Mouse (Mus musculus) hindlimb bud, embryonic 11.5 days (tissue): ENCODE data around the gene Dctd.

Experiments
- DNase-seq: peaks from one replicate; pipeline ENCODE4 v3.0.0-alpha.2; 2012; ENCODE audit warnings: low read depth, low spot score; ENCODE audit errors: extremely low spot score

Gene Dctd

DNA sequence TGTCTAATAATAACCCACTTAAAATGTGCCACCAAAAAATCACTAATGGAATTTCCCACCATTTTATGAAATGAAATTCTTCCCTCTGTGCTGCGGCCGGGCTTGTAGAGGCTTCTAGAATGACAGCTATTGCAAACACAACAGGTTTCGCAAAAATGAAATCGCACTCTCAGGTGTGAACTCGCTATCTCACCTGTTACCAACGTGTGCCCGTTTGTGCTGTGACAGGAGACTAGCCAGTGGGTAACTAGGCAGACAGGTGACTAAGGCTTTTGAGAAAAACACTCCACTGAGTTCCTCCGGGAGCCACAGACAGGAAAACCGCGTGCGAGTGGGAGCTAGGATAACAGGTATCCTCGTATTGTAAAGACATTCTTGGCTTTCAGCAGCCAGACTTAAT is at the start of gene Dctd:
TSS of gene Dctd (plus strand) at position 301 of the 400 bp plus-strand sequence.
- DNase-seq = no peak

DNA sequence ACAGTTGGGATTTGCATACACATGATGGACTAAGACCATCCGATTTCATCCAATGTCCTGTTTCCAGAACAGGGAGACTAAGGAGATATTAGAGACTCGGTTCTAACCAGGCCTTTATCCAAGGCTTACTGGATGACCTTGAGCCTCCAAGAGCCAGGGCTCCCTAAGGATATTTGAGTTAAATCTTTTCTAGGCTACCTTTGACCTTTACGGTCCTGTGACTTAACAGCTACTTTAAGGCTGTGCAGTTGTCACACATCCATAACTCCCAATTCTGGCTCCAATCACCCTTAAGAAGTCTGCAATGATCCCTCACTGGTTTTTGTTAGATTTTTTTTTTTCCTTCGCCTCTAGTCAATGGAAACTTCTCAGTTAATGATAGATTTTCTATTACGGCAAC is 45.3 kb upstream of the Dctd start:
- no peak for DNase-seq

DNA sequence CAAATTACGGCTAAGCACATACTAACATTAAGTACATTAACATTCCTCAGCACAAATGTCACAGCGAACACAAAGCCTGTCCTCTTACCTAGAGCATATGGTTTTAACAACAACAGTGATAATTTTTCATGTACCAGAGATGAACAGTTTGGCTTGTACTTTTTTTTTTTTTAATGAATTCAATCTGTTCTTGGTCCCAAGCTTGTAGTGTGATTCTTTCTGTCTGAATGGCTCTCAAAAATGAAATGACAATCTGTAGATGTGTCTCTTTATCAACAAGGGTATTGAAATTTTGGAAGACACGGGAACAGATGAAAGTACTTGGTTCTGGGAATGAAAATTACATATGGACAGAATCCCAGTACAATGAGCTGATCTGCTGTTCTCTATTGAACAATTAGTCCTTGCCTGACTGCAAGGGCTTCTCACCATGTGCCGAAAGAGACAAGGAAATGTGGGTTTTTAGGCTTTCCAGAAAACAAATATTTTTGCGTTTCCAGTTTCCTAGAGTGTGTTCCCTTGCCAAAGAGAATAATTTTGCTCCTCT is 35.3 kb upstream of the Dctd start:
- no peak for DNase-seq

DNA sequence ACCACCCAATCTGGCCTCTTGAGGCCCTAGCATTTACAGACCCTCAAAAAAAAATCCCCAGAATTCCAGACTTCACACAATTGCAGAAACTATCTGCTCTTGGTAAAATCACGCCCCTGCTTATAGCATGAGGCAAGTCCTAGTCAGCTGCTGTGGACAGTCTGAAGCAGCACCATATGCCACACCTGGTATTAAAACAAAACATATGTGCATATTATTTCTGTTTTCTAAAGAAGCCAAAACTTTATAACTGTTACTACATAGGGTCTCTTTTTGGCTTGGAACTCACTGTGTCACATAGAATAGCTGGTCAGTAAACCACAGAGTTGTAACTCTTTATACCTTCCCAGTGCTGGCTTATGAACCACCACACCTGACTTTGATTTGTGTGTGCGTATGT is 24.7 kb upstream of the Dctd start:
- DNase-seq = no peak

DNA sequence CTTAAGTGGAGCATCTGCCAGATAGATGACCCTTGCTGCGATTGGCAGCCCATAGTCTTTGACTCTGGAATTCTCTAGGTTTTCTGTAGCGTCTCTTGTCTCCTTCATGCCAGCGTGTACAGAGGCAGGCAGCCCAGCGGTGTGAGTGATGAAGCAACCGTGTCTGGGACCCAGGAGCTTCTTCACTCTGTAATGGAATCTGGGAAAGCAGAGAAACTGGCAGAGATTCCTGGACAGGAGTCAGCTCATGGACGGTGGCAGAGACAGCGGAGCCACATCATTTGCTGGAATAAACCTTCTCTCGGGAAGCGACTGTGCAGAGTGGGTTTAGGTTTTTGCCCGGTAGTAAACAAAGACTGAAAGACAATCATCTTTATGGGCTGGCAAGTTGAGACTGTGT is 16.5 kb upstream of the Dctd start:
- DNase-seq = no peak

DNA sequence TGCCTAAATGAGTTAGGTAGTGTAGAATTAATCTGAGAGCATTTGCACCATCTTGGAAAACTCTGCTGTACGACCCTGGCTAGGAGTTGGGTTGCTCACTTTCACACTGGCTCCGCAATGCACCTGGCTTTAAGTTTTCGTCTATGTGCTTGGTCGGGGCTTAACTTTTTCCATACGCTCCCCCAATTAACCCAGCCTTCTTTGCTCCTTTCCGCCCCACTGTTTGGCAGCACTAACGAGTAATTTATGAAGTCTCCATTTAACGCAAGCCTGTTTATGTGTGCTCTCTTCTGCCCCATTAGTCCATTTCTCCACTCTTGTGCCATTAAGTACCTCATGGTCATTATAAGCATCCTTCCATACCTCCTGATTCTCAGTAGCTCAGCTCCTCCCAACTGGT is 8.2 kb upstream of the Dctd start:
- no peak for DNase-seq

DNA sequence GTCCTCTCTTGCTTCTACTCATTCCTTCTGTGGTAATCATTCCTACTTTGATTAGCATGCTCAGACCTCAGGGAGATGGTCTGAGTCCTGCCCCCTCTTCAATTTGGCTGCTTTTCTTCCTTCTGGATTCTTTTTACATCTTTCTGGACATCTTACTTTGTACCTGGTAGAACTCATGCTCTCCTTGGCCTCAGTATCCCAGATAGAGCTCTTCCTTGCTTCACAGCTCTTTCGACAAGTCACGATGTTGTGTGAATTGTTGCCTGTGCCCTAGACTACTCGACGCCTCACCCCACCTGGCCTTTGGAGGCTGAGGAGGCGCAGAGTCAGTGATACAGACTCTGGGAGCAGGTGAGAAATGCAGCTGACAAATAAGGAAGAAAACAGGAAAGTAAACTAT is 3.5 kb upstream of the Dctd start:
- no peak for DNase-seq

DNA sequence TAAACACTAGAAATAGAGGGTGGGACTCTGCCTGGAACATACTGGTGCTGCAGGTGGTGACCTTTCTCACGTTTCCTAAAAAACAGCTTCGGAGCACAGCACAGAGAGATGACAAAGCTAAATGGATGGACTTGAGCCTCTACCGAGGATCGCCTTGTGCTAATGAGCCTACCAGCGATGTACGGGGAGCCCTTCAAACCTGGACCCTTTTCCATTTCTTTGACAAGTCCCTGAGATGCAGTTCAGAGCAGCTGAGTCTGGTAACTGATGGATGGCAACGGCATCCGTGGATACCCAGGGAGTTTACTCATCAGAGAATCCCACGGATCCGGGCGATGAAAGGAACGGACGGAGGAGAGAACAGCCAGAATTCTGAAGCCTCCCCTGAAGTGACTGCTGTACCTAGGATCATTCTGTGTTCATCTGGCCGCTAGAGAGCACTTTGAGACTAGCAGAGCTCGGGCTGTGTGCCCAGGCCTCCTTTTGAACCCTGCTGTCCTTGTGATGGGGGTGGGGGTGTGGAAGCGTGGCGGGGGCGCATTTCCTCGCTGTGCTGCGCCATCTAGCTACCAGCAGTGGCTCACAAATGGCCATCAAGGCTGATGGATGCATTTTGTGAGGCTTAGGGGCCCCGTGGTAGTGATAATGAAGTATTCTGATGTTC is 1.6 kb upstream of the Dctd start:
- DNase-seq = no peak

DNA sequence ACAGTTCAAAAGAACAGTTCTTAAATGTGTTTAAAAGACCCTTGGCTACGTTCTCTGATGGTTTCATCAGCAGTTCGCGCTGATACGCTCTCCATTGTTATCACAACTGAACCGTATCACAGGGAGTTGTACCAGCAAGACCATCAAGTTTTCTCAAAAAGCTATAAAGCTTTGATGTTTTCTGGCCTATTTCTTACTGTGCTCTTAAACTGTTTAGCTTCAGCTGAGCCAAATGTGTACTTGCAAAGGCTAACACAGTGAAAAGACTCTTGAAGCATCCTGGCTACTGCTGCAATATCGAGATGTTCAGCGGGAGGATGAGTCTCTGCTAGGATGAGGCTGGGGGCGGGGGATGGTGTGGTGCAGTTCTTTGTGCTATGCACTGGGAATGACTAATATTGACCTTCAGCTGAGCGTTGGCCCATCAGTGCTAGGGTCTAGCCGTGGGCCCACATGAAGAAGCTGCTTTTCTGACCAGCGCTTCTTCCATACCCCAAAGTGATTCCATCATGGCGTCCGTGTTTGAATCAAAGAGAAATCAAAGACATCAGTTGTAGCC is 732 bp upstream of the Dctd start:
- no peak for DNase-seq

DNA sequence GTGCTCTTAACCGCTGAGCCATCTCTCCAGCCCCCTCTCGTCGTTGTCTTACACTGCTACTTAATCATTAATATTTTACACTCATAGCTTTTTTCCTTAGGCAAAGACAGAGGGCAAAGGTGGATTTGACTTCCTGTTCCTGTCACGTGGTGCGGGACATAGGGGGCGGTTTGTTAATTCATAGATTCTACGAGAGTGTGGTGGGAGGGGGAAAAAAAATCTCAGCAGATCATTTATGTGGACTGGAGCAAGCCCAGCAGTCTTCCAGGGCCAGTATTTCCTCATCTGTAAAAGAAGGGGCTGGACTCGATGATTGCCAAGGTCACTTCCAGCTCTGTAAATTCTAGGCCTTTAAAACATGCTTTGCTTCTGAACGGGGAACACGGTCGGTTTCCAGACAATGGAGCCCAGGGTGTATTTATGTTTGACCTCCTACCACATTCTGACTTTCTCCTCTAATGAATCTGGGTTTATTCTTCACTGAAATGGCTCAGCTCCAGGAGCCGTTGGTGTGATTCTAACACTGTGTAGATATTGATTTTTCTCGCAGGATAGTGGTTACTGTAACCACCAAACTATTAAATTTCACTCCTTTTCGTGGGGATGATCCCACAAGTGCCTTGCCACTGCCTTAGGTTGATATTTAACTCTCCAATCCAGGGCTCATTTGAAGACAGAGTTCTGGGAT is 1.4 kb downstream of the Dctd start:
- DNase-seq = no peak

DNA sequence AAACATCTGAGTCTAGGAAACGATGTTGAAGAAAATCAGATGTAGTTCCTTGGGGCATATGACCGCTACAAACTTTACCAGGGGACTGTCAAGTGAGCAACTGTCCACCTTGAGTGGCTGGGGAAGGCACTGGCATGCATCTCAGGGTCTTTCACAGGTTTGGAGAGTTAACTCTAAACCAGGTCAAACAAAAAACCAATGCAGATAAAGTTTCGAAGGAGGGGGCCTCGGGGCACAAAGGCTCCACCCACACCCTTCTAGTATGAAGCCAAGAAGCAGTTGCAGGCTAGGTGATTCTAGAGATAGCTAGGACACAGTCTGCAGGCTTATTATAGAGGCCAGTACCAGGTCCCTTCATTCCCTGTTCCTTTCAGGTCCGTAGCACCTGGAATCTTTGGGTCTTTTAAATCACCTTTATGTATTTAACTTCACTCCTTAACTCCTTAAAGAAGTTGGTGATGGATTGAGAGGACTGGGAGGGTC is 10.5 kb downstream of the Dctd start:
- no peak for DNase-seq

DNA sequence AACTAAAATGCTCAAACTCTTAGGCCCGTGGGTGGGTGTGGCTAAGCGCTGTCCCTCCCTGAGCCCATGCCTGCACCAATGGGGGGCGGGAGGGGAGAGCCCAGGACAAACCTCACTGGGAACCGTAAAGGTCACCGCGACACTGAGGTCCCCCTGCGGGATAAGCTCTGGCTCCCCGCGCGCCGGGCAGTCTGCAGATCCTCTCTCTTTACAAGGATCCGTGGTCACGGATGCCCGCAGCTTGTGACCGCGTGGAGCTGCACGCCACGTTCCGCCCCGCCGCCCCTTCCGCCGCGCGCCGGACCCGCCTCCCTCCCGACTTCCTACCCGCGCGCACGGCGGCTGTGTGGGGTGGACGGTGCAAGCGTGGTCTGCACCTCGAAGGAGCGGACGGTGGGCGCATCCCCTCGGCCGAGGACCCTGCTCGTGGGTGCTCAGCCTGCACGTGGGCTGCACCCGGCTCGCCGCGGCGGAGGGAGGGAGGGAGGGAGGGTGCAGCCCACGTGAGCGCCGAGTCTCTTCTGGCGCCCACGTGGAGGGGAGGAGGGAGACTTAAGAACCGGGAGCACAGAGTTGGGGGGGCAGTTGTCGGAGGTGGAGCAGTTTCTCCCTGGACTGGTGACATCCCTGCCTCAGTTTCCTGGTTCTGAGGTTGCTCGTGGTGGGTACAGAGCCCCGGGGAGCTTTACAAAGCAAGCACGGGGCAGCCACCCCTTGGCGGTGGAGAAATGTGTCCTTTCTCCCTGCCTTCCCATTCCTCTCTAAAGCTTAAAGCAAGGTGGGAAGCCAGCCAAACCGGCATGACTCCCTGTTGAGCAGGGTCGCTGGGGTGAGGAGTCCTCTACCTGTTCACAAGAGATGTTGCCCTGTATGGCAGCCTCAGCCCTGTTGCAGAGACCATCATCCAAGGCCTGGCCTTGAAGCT is 11.2 kb downstream of the Dctd start:
- DNase-seq = no peak

DNA sequence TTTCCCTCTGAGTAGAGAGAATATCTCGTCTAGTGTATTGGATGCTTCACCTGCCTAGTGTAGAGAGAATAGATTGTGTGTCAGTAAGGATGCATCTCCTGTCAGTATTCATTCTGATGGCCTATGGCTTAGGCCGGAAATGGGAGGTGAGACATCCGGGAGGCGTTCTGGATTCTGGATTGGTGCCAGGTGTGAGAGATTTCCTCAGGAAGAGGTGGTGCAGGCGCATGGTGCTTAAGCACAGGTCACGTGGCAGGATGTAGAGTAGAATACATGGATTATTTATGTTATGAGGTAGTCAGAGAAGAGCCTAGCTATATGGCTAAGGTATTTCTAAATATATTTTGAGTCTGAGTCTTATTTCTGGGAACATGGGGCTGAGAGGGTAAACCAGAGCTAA is 15.7 kb downstream of the Dctd start:
- no peak for DNase-seq

DNA sequence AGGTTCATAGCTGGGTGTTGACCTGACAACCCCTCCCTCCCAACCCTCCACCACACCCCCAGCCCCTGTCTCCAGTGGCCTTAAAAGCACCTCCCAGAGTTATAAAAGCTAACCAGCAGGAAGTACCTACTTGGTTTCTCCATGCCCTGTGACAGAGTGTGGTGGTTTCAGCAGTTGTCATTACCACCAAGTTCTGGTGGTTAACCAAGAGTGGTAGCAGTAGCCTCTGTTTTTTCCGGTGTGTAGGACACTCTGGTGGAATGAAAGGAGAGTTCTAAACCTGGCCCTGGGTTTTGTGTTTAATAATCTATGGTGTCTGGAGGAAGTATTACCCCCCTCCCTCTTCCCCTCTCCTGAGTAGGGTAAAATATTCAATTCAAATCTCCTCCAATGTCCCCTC is 24.1 kb downstream of the Dctd start:
- no peak for DNase-seq

DNA sequence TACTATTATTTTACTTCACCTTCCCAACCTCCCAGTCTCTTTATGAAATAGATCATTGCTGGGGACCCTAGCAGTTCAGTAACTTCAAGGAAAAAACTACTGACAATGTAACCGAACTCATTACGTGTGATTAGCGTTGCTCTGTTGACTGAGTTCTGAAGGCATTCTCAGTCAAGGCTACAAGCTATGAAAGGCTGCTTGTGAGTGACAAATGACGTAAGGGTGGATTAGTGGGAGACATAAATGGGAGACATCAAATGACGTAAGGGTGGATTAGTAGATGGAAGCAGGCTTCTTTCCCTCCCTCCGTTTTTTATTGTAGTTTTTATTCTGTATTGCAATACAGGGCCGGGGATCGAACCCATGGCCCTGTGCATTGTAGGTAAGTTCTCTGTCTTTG is 26.0 kb downstream of the Dctd start:
- no peak for DNase-seq

DNA sequence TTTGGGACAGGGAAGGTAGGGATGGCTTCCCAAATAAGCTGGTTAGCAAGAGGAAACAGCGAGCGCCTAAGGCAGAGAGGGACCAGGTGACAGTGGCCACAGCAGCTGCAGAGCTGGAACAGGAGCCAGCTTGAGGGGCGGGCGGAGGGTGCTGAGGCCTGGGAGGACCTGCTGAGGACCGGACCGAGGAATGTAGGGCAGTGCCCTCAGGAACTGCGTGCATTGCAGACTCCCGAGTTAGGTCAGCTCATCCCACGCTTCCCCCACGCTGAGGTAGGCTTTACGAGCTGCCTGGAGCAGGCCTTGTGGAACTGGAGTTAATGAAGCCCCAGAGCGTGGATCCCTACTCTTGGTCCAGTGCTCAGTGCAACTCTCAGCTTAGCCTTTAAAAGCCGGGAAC is 28.1 kb downstream of the Dctd start:
- DNase-seq = no peak

DNA sequence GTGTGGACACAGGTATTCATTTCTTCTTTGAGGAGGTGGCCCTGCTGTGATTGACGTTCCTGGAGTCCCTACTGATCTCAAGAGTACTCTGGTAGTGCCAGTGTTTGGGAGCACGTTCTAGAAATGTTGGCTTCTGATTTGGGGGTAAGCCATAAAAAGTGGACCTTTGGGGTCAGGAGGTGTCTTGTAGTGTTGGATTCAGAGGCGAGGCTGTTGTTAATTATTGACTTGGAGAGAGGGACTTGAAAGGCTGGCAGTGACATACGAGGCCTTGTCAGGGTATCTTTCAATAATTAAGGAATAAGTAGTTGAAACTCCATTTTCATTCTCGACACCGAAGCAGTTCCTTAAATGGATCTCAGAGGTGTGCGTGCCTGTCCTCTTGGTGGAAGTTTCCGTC is 31.4 kb downstream of the Dctd start:
- DNase-seq = no peak

DNA sequence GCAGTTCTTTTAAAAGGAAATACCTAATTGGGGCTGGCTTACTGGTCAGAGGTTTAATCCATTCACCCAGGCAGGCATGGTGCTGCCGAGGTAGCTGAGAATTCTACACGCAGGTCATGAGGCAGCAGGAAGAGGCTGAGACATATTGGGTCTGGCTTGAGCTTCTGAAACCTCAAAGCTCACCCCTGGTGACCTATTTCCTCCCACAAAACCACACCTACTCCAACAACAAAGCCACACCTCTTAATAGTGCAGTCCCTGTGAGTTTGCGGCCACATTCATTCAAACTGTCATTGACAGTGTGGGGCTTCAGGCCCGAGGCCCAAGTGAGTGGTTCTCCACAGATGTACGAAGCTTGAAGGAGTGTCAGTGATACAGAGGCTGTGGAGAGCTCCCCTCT is 34.4 kb downstream of the Dctd start:
- no peak for DNase-seq

DNA sequence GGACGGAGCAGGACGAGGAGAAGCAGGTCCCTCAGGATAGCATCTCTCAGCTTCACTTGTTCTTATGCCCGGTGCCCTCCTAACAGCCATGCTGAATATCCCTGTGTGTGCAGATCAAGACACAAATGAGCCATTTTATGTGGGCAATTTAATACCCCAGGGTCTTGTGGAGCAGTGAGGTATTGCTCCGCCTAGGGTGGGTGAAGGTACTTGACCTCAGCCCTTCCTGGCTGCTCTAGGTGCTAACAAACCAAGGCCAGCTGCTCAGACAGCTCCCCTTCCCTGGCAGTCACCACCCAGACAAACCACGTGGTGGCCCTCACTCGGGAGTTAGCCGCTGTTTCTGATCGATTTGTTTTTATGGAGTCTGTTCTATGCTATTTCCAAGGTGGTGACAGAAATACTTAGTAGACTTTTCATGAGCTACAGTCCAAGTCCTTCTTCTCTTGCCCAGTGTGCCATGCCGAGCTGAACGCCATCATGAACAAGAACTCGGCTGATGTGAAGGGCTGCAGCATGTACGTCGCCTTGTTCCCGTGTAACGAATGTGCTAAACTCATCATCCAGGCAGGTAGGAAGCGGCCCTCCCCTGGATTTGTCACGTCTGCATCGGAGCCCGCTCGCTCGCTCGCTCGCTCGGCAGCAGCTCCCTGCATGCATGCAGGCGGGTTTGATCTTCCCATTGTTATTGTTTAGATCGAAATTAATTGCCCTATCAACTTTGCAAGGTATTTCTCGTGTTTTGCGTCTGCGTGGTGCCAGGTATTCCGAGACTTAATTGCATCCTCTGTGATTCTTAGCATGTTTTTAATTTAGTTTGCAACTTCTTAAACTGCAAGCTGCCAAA is 38.1 kb downstream of the Dctd start:
- DNase-seq = no peak

DNA sequence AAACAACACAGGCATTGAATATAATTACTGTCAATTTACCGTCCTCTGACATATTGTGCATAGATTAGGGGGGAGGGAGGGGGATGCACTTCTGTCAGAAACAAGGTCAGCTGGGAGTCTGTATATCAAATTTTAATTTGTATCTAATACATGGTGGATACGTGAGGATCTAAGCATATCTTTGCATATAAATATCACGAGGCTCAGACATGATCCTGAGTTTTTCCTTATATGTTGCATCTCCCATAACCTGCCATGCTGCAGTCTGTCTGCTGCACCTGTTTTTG is 38.7 kb downstream of the Dctd start:
- no peak for DNase-seq

DNA sequence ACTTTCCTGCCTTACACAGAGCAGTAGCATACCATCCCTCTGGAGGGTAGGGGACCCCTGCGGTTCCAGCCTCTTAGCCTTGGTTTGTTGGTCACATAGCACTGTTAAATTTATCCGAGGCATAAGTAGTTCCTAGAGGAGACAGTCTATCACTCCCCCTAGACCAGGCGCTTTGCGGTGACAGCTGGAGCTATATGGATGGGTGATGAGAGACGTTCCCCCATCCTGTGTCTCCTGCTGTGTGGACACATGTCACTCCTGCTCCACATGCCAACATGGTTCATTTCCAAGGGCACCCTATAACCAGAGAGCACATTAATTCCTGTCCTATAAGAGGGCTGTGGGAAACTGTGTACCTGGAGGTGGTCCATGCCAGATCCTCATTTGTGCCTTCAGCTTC is 42.1 kb downstream of the Dctd start:
- DNase-seq = no peak
